Mouse (Mus musculus): ENCODE measurements around the gene Pkd1l2. TPM values are rescaled to one million over a fixed set of nuclear protein-coding genes. Genes with fewer than 3 reads are reported as not detected.

Gene Pkd1l2
- total and polyA plus RNA-seq, 2 experiments from 2014 or later: under 0.01 to 0.17 TPM

- WGBS: 88% methylated on average over 21 of the region's 21 CpGs
- Histone ChIP-seq H3K4me3 (ENCODE audit: low read depth, low read length) (no peak overlapping the region), H3K9ac (replicated peaks; ENCODE audit: low read length, poor library complexity, severe bottlenecking) (no peak overlapping the region), H3K9me3 (ENCODE audit: low read length) (no peaks in the 10 kb centered on the region), H3K4me1 (ENCODE audit: insufficient read depth, low read length) (no peaks in the 10 kb centered on the region; the same call in 1 of the 2 replicates), H3K27ac (ENCODE audit: low read depth, low read length) (no peak overlapping the region), H3K36me3 (ENCODE audit: insufficient read depth, low read length) (no peaks in the 10 kb centered on the region), H3K4me2 (ENCODE audit: low read depth, low read length, poor library complexity, severe bottlenecking) (no peak overlapping the region), H3K27me3 (ENCODE audit: insufficient read depth, low read length) (no peaks in the 10 kb centered on the region)
- ATAC-seq (ENCODE audit: low FRiP score): no peak
- no peak for DNase-seq (ENCODE audit: low spot score)
- no peak for TF ChIP-seq CTCF (IDR thresholded peaks at IDR 0.05)
These were observed 135.9 kb downstream of the Pkd1l2 start for GRCm38 (mm10) chr8:116946268-116946838.

Other genes with a start within 250 kb of the Pkd1l2 start
- 8.8 and 16.8 TPM in 2 replicates for gene Cmc2, start 161.0 kb downstream of the Pkd1l2 start, total RNA-seq (2014; rRNA removed)
- gene Cmc2, start 161.0 kb downstream of the Pkd1l2 start, polyA plus RNA-seq (2015; fragmentation: Nextera tagmentation; extraction: Ambion mirVana): 24.8 and 24.9 TPM in 2 replicates
- 2.6 and 3.3 TPM in 2 replicates for gene Cenpn, start 160.7 kb downstream of the Pkd1l2 start, total RNA-seq (2014; rRNA removed)
- gene Cenpn, start 160.7 kb downstream of the Pkd1l2 start, polyA plus RNA-seq (2015; fragmentation: Nextera tagmentation; extraction: Ambion mirVana): 4.2 and 5.8 TPM in 2 replicates
- 45.3 and 47.1 TPM in 2 replicates for gene Atmin, start 139.1 kb downstream of the Pkd1l2 start, total RNA-seq (2014; rRNA removed)
- gene Atmin, start 139.1 kb downstream of the Pkd1l2 start, polyA plus RNA-seq (2015; fragmentation: Nextera tagmentation; extraction: Ambion mirVana): 20.1 and 22.7 TPM in 2 replicates
- gene 1700030J22Rik, start 103.5 kb downstream of the Pkd1l2 start, total RNA-seq (2014; rRNA removed): 6.1 and 11.0 TPM in 2 replicates
- 7.8 and 8.4 TPM in 2 replicates for gene 1700030J22Rik, start 103.5 kb downstream of the Pkd1l2 start, polyA plus RNA-seq (2015; fragmentation: Nextera tagmentation; extraction: Ambion mirVana)
- 46.5 and 53.8 TPM in 2 replicates for gene Gcsh, start 88.9 kb downstream of the Pkd1l2 start, total RNA-seq (2014; rRNA removed)
- gene Gcsh, start 88.9 kb downstream of the Pkd1l2 start, polyA plus RNA-seq (2015; fragmentation: Nextera tagmentation; extraction: Ambion mirVana): 93.9 and 106 TPM in 2 replicates
- gene Bco1, start 13.4 kb upstream of the Pkd1l2 start, total RNA-seq (2014; rRNA removed): 0.14 and 0.27 TPM in 2 replicates
- gene Bco1, start 13.4 kb upstream of the Pkd1l2 start, polyA plus RNA-seq (2015; fragmentation: Nextera tagmentation; extraction: Ambion mirVana): 0.32 and 0.52 TPM in 2 replicates
- 13.5 and 14.2 TPM in 2 replicates for gene Gan, start 75.7 kb upstream of the Pkd1l2 start, total RNA-seq (2014; rRNA removed)
- gene Gan, start 75.7 kb upstream of the Pkd1l2 start, polyA plus RNA-seq (2015; fragmentation: Nextera tagmentation; extraction: Ambion mirVana): 4.0 and 4.6 TPM in 2 replicates
- gene Cmip, start 174.6 kb upstream of the Pkd1l2 start, total RNA-seq (2014; rRNA removed): 266 and 287 TPM in 2 replicates
- gene Cmip, start 174.6 kb upstream of the Pkd1l2 start, polyA plus RNA-seq (2015; fragmentation: Nextera tagmentation; extraction: Ambion mirVana): 197 and 212 TPM in 2 replicates